Mouse (Mus musculus) lung, embryonic 15.5 days (tissue): ENCODE results near the gene Prodh2. TPM values are rescaled to one million over a fixed set of nuclear protein-coding genes. Genes with fewer than 3 reads are reported as not detected.
A peak's percentile ranks its signal among the peaks of the same experiment; 100 is the strongest.

ENCODE experiments used
- ATAC-seq: fragments of 200-750 bp; cut with Nextera tagmentation; 2 replicates; pipeline ENCODE4 v1.8.0; 2017; ENCODE audit warnings: moderate number of reproducible peaks, borderline replicate concordance; ENCODE audit not compliant: low FRiP score, low TSS enrichment; ENCODE audit errors: extremely low read depth
- H3K27ac ChIP-seq: fragments of 300-500 bp; sonication (generic); 2 replicates; pipeline ENCODE4 v1.5.1; 2015; ENCODE audit warnings: moderate library complexity, mild to moderate bottlenecking, inconsistent platforms
- H3K27me3 ChIP-seq: fragments of 300-500 bp; sonication (generic); 2 replicates; pipeline ENCODE4 v1.6.1; 2015; ENCODE audit warnings: inconsistent platforms
- H3K36me3 ChIP-seq: fragments of 300-500 bp; sonication (generic); 2 replicates; pipeline ENCODE4 v1.6.1; 2015; ENCODE audit warnings: inconsistent platforms
- H3K4me1 ChIP-seq: fragments of 300-500 bp; sonication (generic); 2 replicates; pipeline ENCODE4 v1.6.1; 2015; ENCODE audit warnings: inconsistent platforms
- H3K4me2 ChIP-seq: fragments of 300-500 bp; sonication (generic); 2 replicates; pipeline ENCODE4 v1.6.1; 2015; ENCODE audit warnings: inconsistent platforms, mild to moderate bottlenecking, moderate library complexity
- H3K4me3 ChIP-seq: fragments of 300-500 bp; sonication (generic); 2 replicates; pipeline ENCODE4 v1.5.1; 2015; ENCODE audit warnings: mild to moderate bottlenecking, inconsistent platforms
- H3K9ac ChIP-seq: fragments of 300-500 bp; sonication (generic); 2 replicates; pipeline ENCODE4 v1.6.1; 2015; ENCODE audit warnings: inconsistent platforms
- H3K9me3 ChIP-seq: fragments of 300-500 bp; sonication (generic); 2 replicates; pipeline ENCODE4 v1.6.1; 2016; ENCODE audit warnings: inconsistent platforms
- WGBS: fragments of 180-500 bp; shearing (Covaris S2); methylation state at CpG from one replicate; pipeline ENCODE4 v1.1.7; 2015; 5-methylcytosine and 5-hydroxymethylcytosine counted together
- polyA plus RNA-seq: library from polyadenylated mRNA; unstranded; fragments of >200 nt; fragmentation: Nextera tagmentation; extraction: Ambion mirVana; gene quantifications from 2 replicates; pipeline ENCODE4 v1.2.1, GENCODE M21; 2015

Gene Prodh2
- polyA plus RNA-seq = 0.25 and 0.44 TPM in 2 replicates

DNA sequence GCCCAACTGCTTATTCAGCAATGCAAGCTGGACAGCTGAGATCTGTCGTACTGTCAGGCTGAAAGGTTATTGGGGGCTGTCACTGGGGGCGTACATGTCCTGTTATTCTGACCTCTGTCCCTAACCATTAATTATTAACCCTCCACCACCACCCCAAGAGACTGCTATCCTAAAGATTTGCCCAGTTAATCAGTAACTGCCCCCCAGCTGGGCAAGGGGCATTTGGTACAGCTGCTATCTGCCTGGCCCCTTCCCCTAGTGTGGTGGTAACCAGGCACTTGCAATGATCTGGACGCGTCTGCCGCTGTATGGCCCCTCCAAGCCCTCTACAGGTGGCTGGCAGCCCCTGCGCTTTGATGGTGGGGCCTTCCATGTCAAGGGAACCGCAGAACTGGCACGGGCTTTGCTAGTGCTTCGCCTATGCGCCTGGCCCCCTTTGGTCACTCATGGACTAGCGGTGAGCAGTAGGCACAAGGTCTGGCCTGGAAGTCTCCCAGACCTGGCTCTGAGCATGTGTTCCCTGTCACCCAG is at the start of gene Prodh2:
TSS of gene Prodh2 (plus strand) at position 222 of the 531 bp plus-strand sequence.
- Histone ChIP-seq H3K36me3 (no peaks in the 10 kb centered on the region), H3K27ac (no peak within 1 kb of the TSS), H3K27me3 (peaks cover 13% of the 10 kb centered on the region), H3K4me1 (no peaks in the 10 kb centered on the region), H3K9me3 (no peaks in the 10 kb centered on the region), H3K9ac (no peak within 1 kb of the TSS), H3K4me3 (no peak within 1 kb of the TSS), H3K4me2 (no peak within 1 kb of the TSS)
- WGBS = 32% methylated on average over 11 of the region's 11 CpGs
- no peak for ATAC-seq

DNA sequence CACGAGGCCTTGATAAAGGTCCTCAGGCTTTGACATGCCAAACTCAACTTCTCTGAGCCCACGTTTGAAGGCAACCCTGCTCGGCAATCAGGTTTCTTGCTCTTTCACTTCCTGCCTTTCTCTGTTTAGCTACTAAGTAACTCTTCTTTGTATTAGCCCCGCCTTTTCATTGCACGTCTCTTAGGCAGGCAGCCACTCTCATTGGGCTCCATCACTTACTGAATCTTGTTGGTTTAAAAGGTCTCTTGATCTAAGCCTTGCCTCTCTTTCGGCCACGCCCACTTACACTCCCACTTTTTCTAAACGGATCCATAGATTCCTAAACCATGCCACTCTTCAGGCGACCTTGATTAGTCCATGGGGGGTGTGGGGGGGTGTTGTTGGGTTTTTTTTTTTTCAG is 49.7 kb upstream of the Prodh2 start:
- Histone ChIP-seq H3K4me2 (peak overlapping the region; percentile 87), H3K9ac (no peak overlapping the region)
- WGBS = 19% methylated on average over 9 of the region's 9 CpGs

DNA sequence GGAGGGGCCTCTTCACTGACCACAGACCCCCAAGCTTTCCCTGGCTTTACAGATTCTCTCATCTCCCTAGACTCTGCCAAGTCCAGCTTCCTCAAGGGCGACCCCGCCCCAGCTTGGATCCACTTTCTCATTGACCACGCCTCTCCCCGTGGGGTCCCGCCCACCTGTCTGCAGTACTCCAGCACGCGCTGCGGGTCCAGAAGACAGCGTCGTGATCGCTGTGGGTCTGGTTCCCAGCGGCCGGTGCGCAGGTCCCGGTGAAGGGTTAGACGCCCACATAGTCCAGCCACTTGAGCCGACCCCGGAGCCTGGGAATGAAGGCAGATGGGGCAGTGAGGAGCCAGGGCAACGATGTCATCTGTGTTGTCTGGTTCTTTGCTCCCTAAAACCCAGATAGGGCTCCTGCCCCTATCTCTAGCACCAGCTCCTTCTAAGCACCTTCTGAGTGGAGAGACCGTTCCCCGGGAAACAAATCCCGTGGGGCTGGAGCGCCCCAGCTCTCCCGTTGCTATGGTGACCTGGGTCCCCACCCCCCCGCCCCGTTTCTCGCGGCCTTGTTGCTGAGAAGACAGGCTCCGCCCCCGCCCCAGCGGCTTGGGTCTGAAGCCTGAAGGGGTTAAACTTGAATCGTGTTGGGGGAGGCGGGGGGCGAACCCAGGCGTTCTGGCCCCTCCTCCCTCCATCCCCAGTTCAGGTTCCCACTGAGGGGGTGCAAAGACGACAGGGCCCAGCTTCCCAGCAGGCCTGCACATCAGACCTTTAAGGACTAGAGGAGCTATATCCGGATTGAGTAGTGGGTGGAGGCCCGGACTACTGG is 49.1 kb upstream of the Prodh2 start:
- no peak overlapping the region for H3K27ac ChIP-seq
- peak overlapping the region; percentile 87 for H3K4me2 ChIP-seq
- no peak for ATAC-seq
- H3K36me3 ChIP-seq = no peaks in the 10 kb centered on the region
- H3K4me3 ChIP-seq = peak overlapping the region; percentile 55
- peaks cover 21% of the 10 kb centered on the region for H3K4me1 ChIP-seq
- no peaks in the 10 kb centered on the region for H3K9me3 ChIP-seq
- peaks cover 22% of the 10 kb centered on the region for H3K27me3 ChIP-seq
- WGBS = 2% methylated on average over 38 of the region's 38 CpGs
- peak overlapping the region; percentile 49; the same call in 1 of the 2 replicates for H3K9ac ChIP-seq

More for the DNA sequence above, 49.7 kb upstream of the Prodh2 start:
- Histone ChIP-seq H3K4me1 (peaks cover 21% of the 10 kb centered on the region), H3K4me3 (no peak overlapping the region), H3K27ac (no peak overlapping the region), H3K36me3 (no peaks in the 10 kb centered on the region), H3K27me3 (peaks cover 22% of the 10 kb centered on the region), H3K9me3 (no peaks in the 10 kb centered on the region)
- ATAC-seq = no peak

DNA sequence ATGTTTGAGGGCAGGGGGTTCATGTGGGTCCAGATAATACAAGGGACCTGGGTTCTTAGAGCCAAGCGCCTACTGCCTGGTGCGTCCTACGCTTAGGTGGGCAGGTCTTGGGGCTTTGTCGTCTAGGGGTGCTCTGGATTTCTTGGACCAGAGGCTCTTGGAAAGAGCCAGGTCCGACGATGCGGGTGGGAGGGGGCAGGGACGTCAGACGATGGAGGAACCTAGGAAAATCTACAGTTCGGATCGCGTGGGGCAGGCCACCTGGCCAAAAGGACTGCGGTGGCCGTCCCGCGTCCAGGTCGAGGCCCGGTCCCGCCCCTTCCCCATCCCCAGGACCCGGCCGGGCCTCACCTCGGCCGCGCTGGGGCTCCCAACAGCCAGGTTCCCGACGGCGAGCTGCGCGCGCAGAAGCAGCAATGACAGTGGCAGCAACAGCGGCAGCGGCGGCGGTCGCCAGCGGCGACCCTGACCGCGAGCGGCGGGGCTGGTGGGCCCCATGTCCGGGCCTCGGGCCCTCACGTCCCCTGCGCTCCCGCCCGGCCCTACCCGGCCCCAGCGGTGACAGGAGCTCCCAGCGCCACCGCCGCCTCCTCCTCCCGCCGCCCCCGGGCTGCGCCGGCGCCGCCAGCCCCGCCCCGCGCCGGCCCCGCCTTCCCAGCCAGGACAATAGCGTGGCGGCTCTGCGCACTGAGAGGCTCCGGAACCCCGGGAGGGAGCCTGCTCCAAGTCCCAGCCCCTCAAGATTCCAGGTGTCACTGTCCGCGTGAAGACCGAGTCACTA is 48.3 kb upstream of the Prodh2 start, which contains the start of gene Aplp1:
TSS of gene Aplp1 (minus strand) at position 565 of the 781 bp plus-strand sequence.
- H3K36me3 ChIP-seq = no peaks in the 10 kb centered on the region
- peaks cover 21% of the 10 kb centered on the region for H3K4me1 ChIP-seq
- H3K9me3 ChIP-seq = no peaks in the 10 kb centered on the region
- peak within 1 kb of the TSS; percentile 87 for H3K4me2 ChIP-seq
- H3K4me3 ChIP-seq = peak within 1 kb of the TSS; percentile 55
- ATAC-seq = peak; percentile 79
- no peak within 1 kb of the TSS for H3K27ac ChIP-seq
- peak within 1 kb of the TSS; percentile 49 for H3K9ac ChIP-seq
- H3K27me3 ChIP-seq = peaks cover 22% of the 10 kb centered on the region
- WGBS = under 1% methylated on average over 70 of the region's 72 CpGs

DNA sequence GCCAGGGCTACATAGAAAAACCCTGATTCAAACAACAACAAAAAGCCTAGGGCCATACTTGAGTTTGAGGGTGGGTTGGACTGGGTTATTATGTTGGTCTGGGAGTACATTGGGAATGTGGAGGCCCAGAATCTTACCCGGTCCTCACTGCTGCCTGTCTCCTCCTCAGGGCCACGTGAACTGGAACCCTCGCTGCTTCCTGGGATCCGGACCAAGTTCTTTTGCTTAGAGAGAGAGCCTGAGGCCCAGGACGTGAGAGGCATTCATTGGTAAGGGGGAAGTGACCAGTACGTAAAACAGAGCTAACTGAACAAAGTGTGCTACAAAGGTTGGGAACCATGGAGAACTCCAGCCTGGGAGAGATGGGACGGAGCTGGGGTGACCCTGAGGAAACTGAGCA is 43.2 kb upstream of the Prodh2 start:
- Histone ChIP-seq H3K4me3 (no peak overlapping the region), H3K4me1 (0 out of 2 replicates have a peak, but pooled peaks cover 7% of the 10 kb centered on the region), H3K36me3 (no peaks in the 10 kb centered on the region), H3K27ac (no peak overlapping the region), H3K9me3 (no peaks in the 10 kb centered on the region), H3K9ac (no peak overlapping the region), H3K27me3 (peaks cover 49% of the 10 kb centered on the region), H3K4me2 (no peak overlapping the region)
- 64% methylated on average over 7 of the region's 7 CpGs for WGBS
- ATAC-seq = no peak

DNA sequence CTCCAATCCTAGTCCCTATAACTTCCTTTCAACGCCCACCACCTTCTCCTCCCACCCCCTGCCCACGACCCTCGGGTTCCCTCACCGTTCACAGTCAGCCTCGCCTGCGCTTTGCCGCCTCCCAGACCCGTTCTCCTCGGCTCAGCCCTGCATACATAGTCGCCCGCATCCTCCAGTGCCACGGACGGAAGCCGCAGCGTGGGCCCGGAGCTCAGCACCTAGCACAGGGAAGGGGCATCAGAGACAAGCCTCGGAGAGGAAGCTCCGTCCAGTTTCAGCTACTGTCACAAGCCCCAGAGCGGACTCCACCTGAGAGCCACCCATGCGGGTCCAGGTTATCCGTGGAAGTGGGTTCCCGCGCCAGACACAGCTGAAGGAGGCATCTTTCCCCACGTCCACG is 40.1 kb upstream of the Prodh2 start:
- WGBS = 19% methylated on average over 25 of the region's 25 CpGs
- Histone ChIP-seq H3K9ac (no peak overlapping the region), H3K36me3 (no peaks in the 10 kb centered on the region), H3K27me3 (peaks cover 69% of the 10 kb centered on the region), H3K4me1 (0 out of 2 replicates have a peak, but pooled peaks cover 3% of the 10 kb centered on the region), H3K9me3 (no peaks in the 10 kb centered on the region), H3K27ac (no peak overlapping the region), H3K4me3 (no peak overlapping the region), H3K4me2 (peak overlapping the region; percentile 30; the same call in 1 of the 2 replicates)
- ATAC-seq = no peak

DNA sequence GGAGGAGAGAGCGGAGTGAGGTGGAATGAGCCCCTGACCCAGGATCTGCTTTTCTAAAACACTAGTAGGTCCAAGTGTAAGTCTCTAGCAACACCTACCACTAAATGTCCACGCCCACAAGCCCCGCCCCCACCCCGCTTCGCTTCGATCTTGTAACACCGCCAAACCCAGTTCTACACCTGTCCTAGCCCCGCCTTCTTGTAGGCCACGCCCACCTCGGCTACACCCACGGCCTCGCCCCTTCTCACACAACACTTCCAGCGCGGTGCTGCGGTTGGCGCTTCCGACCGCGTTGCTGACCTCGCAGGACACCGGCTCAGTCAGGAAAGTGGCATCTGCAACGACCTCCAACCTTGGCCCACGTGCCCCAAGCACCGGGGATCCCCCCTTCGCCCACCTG is 39.7 kb upstream of the Prodh2 start:
- WGBS = 2% methylated on average over 25 of the region's 25 CpGs
- H3K4me2 ChIP-seq = peak overlapping the region; percentile 30; the same call in 1 of the 2 replicates

DNA sequence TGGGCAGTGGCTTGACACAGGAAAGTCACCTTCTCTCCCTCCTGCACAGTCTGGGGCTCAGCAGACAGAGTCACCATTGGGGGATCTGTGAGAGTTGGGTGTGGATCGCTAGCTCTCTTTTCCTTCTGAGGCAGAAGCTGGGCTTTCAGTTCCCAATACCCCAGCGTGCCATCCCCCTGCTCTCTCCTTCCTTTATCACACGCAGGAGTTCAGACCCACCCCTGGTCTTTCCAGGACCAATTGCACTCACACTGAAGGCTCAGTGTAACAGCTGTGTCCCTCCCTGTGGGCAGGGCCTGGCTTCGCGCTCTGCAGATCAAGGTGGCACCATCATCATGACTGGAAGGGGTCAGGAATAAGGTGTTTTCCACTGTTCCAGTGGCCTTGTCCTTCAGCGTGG is 39.2 kb upstream of the Prodh2 start:
- Histone ChIP-seq H3K36me3 (no peaks in the 10 kb centered on the region), H3K4me1 (0 out of 2 replicates have a peak, but pooled peaks cover 3% of the 10 kb centered on the region), H3K4me3 (no peak overlapping the region), H3K27ac (no peak overlapping the region), H3K27me3 (peaks cover 78% of the 10 kb centered on the region), H3K9me3 (no peaks in the 10 kb centered on the region), H3K9ac (no peak overlapping the region), H3K4me2 (no peak overlapping the region; the same call in 1 of the 2 replicates)
- 11% methylated on average over 6 of the region's 6 CpGs for WGBS
- no peak for ATAC-seq

More for the DNA sequence above, 39.7 kb upstream of the Prodh2 start:
- no peaks in the 10 kb centered on the region for H3K36me3 ChIP-seq
- H3K4me1 ChIP-seq = 0 out of 2 replicates have a peak, but pooled peaks cover 3% of the 10 kb centered on the region
- H3K9me3 ChIP-seq = no peaks in the 10 kb centered on the region
- no peak overlapping the region for H3K4me3 ChIP-seq
- peaks cover 73% of the 10 kb centered on the region for H3K27me3 ChIP-seq
- no peak for ATAC-seq
- H3K27ac ChIP-seq = no peak overlapping the region
- H3K9ac ChIP-seq = no peak overlapping the region

DNA sequence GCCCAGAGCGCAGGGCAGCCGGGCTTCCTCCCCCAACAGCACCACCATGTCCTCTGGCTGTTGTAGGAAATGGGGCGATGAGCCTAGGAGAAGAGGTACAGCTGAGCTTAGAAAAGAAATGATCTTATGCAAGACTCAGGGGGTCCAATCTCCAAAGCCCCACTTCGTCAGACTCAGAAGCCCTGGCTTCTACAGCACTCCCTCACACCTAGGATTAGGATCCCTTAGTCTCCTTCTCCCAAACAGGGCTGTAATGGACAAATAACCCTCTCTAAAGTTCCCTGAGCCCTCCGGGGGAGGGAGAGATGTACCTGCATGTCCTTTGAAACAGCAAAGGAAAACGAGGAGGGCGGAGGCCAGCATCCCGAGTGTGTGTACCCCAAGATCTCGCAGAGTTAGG is 36.9 kb upstream of the Prodh2 start:
- H3K4me1 ChIP-seq = 0 out of 2 replicates have a peak, but pooled peaks cover 3% of the 10 kb centered on the region
- WGBS = 1% methylated on average over 9 of the region's 9 CpGs
- H3K27me3 ChIP-seq = peaks cover 97% of the 10 kb centered on the region
- no peak overlapping the region for H3K27ac ChIP-seq
- no peak overlapping the region for H3K4me3 ChIP-seq
- no peak for ATAC-seq
- H3K9ac ChIP-seq = no peak overlapping the region
- no peaks in the 10 kb centered on the region for H3K36me3 ChIP-seq
- no peaks in the 10 kb centered on the region for H3K9me3 ChIP-seq
- H3K4me2 ChIP-seq = no peak overlapping the region

DNA sequence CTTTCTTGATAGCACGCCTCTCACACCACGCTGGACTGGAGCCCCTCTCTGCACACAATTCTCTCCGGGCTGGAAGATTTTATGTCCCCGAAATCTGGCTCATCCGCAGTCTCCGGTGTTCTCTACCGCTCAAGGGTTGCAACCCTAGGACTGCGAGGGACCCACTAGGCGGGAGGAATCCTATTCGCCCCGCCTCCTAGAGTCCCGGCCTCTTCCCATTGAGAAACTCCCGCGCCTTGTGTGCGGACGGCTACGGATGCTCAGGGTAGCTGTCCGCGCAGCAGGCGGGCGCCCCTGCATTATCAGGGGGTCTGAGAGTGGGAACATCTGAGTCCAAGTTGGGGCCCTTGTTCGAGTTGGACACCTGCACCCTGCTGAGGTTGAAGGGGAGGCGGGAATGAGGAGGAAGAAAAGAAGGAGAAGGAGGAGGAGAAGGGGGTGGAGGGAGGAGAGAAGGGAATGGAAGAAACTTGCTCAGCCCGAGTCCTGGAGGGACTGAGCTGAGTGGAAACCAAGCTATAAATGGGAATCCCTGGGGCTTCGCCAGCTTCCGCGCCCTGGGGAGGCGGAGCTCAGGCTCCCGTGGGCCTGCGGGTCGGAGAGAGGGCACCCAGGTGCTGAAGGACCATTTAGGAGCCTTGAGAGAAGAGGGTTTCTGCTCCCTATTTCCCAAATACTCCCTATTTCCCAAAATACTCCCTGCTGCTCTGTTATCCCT is 36.4 kb upstream of the Prodh2 start:
- Histone ChIP-seq H3K4me1 (0 out of 2 replicates have a peak, but pooled peaks cover 3% of the 10 kb centered on the region), H3K27ac (no peak overlapping the region), H3K27me3 (peaks cover 95% of the 10 kb centered on the region), H3K9me3 (no peaks in the 10 kb centered on the region), H3K4me2 (no peak overlapping the region), H3K4me3 (no peak overlapping the region), H3K9ac (no peak overlapping the region), H3K36me3 (no peaks in the 10 kb centered on the region)
- 1% methylated on average over 31 of the region's 31 CpGs for WGBS
- no peak for ATAC-seq
